Mouse (Mus musculus): ENCODE measurements around the gene Foxd2. TPM values are rescaled to one million over a fixed set of nuclear protein-coding genes. Genes with fewer than 3 reads are reported as not detected.

The Foxd2 gene
- polyA plus RNA-seq, 1 experiment from 2014 or later = not detected

DNA sequence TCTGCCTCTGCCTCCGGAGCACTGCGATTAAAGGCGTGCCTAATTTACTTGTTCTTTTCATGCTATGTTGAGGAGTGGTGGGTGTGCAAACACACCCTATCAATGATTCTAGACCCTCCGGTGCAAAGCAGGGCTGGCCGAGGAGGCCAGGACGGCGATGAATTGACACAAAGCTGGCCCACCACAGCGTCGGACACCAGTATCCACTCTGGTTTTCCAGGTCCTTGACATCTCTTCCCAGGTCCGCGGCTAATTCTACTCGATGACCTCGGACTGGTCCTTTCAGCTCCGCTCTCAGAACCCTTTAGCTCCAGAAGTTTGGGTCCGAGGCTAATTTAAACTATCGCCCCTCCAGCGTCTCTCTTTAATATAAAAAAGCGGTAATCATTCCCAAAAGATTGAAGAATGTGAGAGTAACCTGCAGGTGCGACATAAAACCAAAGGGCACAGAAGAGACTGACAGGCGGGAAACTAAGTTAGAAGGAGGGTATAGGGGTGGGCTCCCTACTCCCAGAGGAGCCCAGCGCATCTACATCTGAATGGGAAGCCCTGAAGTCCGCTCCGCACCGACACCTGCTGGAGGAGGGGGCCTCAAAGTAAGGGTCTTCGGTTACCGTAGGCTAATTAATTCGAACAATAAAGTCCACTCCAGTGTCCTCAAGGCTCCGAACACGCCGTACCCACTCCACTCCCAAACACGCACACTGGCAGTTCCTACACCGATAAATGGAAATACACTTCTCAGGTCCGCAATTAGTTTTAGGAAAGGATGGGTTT is 7.6 kb downstream of the Foxd2 start:
- H3K4me3 ChIP-seq (replicated peaks) = no peak overlapping the region
- no peak overlapping the region for H3K4me2 ChIP-seq
- peaks cover 100% of the 10 kb centered on the region for H3K27me3 ChIP-seq
- WGBS (ENCODE audit: insufficient replicate concordance) = 4% methylated on average over 33 of the region's 33 CpGs
- H3K4me1 ChIP-seq (replicated peaks) = no peaks in the 10 kb centered on the region
- no peak for ATAC-seq (ENCODE audit: insufficient read depth)
- H3K9me3 ChIP-seq (replicated peaks) = no peaks in the 10 kb centered on the region
- no peak overlapping the region for H3K27ac ChIP-seq (replicated peaks)
- no peak overlapping the region for H3K9ac ChIP-seq
- no peaks in the 10 kb centered on the region for H3K36me3 ChIP-seq (replicated peaks)

DNA sequence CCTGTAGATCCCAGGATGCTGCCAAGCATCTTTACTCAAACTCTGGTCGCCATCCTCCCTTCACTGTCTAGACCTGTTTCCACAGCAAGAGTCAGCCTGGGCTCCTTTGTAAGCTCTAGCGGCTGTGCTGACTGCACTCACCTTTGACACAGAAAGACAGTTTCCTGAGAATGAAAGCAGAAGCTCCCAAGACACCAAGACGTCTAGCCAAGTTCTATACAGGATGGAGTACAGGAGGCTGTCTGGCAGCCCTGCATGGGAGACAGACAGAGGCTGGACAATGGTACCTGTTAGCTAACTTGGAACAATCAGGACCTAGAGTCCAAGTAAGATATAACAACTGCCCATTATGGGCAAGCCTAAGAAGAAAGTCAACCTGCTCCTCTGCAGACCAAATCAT is 8.8 kb downstream of the Foxd2 start:
- Histone ChIP-seq H3K9ac (no peak overlapping the region), H3K4me3 (replicated peaks) (no peak overlapping the region), H3K27me3 (peaks cover 98% of the 10 kb centered on the region), H3K9me3 (replicated peaks) (no peaks in the 10 kb centered on the region), H3K4me2 (no peak overlapping the region), H3K4me1 (replicated peaks) (no peaks in the 10 kb centered on the region), H3K36me3 (replicated peaks) (no peaks in the 10 kb centered on the region), H3K27ac (replicated peaks) (no peak overlapping the region)
- 3% methylated on average over 3 of the region's 3 CpGs for WGBS (ENCODE audit: insufficient replicate concordance)
- ATAC-seq (ENCODE audit: insufficient read depth) = no peak

DNA sequence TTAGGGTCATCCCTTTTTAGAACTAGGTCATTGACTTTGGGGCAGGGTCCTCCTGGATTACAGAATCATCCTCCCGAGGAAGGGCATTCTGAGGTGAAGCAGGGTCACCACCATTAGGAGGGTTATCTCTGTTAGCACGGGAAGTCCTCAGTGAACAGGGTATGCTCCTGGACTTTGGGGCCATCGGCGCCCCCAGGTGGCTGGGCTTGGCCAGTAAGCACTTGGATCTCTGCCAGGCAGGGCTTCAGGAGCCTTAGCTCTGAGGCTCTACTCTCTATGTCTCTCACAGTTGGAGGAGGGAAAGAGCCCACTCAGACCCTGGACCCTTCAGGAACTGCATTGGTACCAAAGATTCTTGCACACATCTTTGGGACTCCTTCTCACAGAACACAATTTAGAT is 10.8 kb downstream of the Foxd2 start:
- Histone ChIP-seq H3K9ac (no peak overlapping the region), H3K27me3 (peaks cover 91% of the 10 kb centered on the region), H3K9me3 (replicated peaks) (no peaks in the 10 kb centered on the region), H3K36me3 (replicated peaks) (no peaks in the 10 kb centered on the region), H3K4me3 (replicated peaks) (no peak overlapping the region), H3K27ac (replicated peaks) (no peak overlapping the region), H3K4me2 (no peak overlapping the region), H3K4me1 (replicated peaks) (no peaks in the 10 kb centered on the region)
- WGBS (ENCODE audit: insufficient replicate concordance) = 13% methylated on average over 4 of the region's 4 CpGs
- no peak for ATAC-seq (ENCODE audit: insufficient read depth)

DNA sequence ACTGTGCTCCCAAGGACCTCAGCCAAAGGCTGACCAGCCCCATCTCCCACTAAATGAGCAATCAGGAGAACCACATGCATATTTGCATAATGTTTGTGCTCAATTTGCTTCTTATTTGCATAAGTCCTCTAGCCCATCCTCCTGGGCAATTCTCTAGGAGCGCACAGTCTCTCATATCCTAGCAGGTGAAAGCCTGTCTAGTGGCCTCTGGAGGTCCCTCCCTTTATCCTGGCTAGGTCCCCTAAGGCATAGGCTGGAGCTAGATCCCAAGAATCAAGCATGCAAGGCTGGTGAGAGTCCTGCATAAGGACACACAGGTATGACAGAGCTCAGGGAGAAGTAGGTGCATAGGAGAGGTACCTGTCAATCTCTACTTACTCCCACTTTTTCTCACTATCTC is 26.4 kb downstream of the Foxd2 start:
- no peaks in the 10 kb centered on the region for H3K36me3 ChIP-seq (replicated peaks)
- H3K4me1 ChIP-seq (replicated peaks) = no peaks in the 10 kb centered on the region
- H3K9me3 ChIP-seq (replicated peaks) = no peaks in the 10 kb centered on the region
- H3K9ac ChIP-seq = no peak overlapping the region
- no peak overlapping the region for H3K27ac ChIP-seq (replicated peaks)
- no peak for ATAC-seq (ENCODE audit: insufficient read depth)
- 74% methylated on average over 1 of the region's 1 CpGs for WGBS (ENCODE audit: insufficient replicate concordance)
- H3K4me2 ChIP-seq = no peak overlapping the region
- H3K27me3 ChIP-seq = peaks cover 37% of the 10 kb centered on the region
- no peak overlapping the region for H3K4me3 ChIP-seq (replicated peaks)

DNA sequence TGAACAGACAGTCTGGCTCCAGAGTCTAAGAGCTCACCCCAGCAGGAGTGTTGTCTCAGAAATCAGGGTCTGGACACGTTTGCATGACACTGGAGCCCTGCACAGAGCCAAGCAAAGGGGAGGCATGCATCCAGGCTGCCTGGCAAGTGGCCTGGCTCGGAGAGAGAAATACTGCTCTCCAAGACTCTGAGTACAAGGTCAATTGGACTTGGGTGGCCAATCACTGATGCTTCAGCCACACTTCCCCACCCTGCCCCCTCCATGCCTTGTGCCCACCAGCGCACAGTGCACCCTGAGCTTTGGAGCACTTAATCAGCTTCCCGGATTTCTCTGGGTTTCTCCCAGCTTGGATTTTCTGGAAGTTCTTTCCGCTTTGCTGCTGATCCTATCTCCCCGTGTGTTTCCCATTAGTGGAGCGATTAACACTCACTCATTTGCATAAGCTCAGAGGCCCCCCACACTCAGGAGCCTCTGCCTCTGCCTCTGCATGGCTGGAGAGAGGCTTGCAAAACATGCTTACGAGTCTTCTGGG is 32.2 kb downstream of the Foxd2 start:
- 31% methylated on average over 8 of the region's 8 CpGs for WGBS (ENCODE audit: insufficient replicate concordance)
- Histone ChIP-seq H3K27ac (replicated peaks) (no peak overlapping the region), H3K4me3 (replicated peaks) (no peak overlapping the region), H3K4me2 (no peak overlapping the region), H3K9ac (no peak overlapping the region), H3K36me3 (replicated peaks) (no peaks in the 10 kb centered on the region), H3K9me3 (replicated peaks) (no peaks in the 10 kb centered on the region), H3K4me1 (replicated peaks) (no peaks in the 10 kb centered on the region), H3K27me3 (peaks cover 41% of the 10 kb centered on the region)
- no peak for ATAC-seq (ENCODE audit: insufficient read depth)

DNA sequence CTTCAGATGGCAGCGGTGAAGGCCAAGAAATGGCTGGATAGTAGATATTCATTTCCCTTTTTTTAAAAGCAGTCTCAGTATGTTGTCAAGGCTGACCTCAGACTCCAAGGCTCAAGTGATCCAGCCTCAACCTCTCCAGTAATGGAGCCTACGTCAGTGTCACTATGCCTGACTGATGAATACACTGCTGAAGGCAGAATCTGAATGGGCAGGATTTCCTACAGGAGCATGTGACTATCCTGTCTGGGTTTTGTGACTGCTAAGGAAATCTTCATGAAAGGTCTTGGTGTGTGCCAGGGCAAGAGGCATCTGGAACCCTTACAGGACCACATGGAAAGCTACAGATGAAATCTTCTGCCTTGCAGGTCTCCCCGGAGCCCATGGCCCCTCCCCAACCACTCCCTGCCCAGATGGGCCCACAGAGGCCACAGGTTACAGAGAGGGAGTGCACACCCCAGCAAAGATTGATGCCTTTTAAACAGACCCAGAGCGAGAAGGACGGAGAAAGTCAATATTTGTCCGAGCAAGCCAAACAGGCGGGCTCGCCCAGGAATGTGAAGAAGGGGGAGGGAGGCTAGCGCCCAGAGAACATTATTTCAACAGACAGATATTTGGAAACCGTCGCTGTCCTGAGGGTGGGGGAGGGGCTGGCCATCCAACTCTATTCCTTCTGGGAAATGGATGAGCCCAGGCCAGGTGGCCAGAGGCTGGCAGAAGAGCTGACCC is 38.7 kb downstream of the Foxd2 start:
- Histone ChIP-seq H3K9me3 (replicated peaks) (no peaks in the 10 kb centered on the region), H3K27ac (replicated peaks) (no peak overlapping the region), H3K4me3 (replicated peaks) (no peak overlapping the region), H3K36me3 (replicated peaks) (no peaks in the 10 kb centered on the region), H3K9ac (no peak overlapping the region), H3K27me3 (peaks cover 29% of the 10 kb centered on the region), H3K4me1 (replicated peaks) (no peaks in the 10 kb centered on the region; the same call in 1 of the 2 replicates), H3K4me2 (no peak overlapping the region)
- 48% methylated on average over 11 of the region's 11 CpGs for WGBS (ENCODE audit: insufficient replicate concordance)
- ATAC-seq (ENCODE audit: insufficient read depth) = peak; percentile 91

DNA sequence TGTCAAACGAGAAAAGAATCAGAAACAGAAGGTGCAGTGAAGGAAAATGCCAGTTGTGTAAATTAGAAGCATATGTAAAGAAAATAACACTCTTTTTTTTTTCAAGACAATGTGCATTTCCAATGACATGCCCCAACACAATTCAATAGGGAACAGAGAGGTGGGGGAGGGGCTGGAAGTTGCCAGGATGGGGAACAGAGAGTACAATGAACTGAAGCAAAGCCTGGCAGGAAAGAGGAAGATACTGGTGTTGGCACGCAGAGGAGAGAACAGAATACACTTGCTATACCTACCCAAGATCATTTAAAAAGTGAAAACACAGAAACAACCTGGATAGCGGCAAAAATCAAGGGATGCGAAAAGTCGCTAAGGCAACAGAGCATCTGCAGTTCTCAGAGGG is 45.5 kb downstream of the Foxd2 start:
- WGBS (ENCODE audit: insufficient replicate concordance) = 54% methylated on average over 5 of the region's 5 CpGs
- Histone ChIP-seq H3K4me1 (replicated peaks) (no peaks in the 10 kb centered on the region), H3K4me3 (replicated peaks) (no peak overlapping the region), H3K27me3 (peaks cover 23% of the 10 kb centered on the region), H3K36me3 (replicated peaks) (no peaks in the 10 kb centered on the region), H3K9me3 (replicated peaks) (no peaks in the 10 kb centered on the region), H3K27ac (replicated peaks) (no peak overlapping the region), H3K4me2 (no peak overlapping the region), H3K9ac (no peak overlapping the region)
- ATAC-seq (ENCODE audit: insufficient read depth) = no peak

DNA sequence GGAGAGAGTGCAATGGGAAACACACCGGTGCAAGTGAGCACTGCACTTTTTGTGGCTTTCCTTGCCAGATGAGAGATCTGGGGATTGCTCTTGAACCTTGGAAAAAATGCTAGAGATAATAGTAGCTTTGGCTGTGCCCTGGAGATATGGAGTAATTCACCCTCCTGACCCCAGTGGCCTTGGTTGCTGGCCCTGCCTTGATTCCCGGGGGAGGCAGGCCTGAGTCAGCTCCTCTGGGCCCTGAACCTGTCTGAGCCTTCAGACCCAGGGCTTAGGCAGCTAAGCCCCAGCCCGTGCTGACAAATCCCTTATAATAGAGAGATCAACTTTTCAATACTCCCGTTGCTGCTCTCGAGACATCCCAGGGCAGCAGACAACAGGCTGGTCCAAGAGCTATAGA is 50.2 kb downstream of the Foxd2 start:
- Histone ChIP-seq H3K4me1 (replicated peaks) (no peaks in the 10 kb centered on the region), H3K9me3 (replicated peaks) (no peaks in the 10 kb centered on the region), H3K36me3 (replicated peaks) (no peaks in the 10 kb centered on the region), H3K4me3 (replicated peaks) (no peak overlapping the region), H3K4me2 (no peak overlapping the region), H3K27ac (replicated peaks) (no peak overlapping the region), H3K27me3 (peaks cover 11% of the 10 kb centered on the region), H3K9ac (no peak overlapping the region)
- whole genome bisulfite sequencing (ENCODE audit: insufficient replicate concordance) = 35% methylated on average over 5 of the region's 5 CpGs
- ATAC-seq (ENCODE audit: insufficient read depth) = no peak

Other genes with a start within 250 kb of the Foxd2 start
- not detected in 2 replicates for gene Gm12830, start 87.2 kb downstream of the Foxd2 start, polyA plus RNA-seq (2015; fragmentation: Nextera tagmentation; extraction: Ambion mirVana)
- not detected in 2 replicates for gene Foxe3, start 17.1 kb upstream of the Foxd2 start, polyA plus RNA-seq (2015; fragmentation: Nextera tagmentation; extraction: Ambion mirVana)
- 53.4 and 56.9 TPM in 2 replicates for gene Cmpk1, start 78.4 kb upstream of the Foxd2 start, polyA plus RNA-seq (2015; fragmentation: Nextera tagmentation; extraction: Ambion mirVana)
- 8.9 and 9.5 TPM in 2 replicates for gene Stil, start 91.3 kb upstream of the Foxd2 start, polyA plus RNA-seq (2015; fragmentation: Nextera tagmentation; extraction: Ambion mirVana)
- 26.5 and 31.0 TPM in 2 replicates for gene Tal1, start 147.6 kb upstream of the Foxd2 start, polyA plus RNA-seq (2015; fragmentation: Nextera tagmentation; extraction: Ambion mirVana)
- gene Pdzk1ip1, start 179.8 kb upstream of the Foxd2 start, polyA plus RNA-seq (2015; fragmentation: Nextera tagmentation; extraction: Ambion mirVana) = 25.4 and 25.5 TPM in 2 replicates
- 0.05 TPM in 1 of 2 replicates, not detected in the other for gene Cyp4x1, start 225.4 kb upstream of the Foxd2 start, polyA plus RNA-seq (2015; fragmentation: Nextera tagmentation; extraction: Ambion mirVana)

Measured in liver, embryonic 15.5 days (tissue).